Mouse (Mus musculus) CH12.LX (cell line): ENCODE results near the gene Pla2g7. TPM values are rescaled to one million over a fixed set of nuclear protein-coding genes. Genes with fewer than 3 reads are reported as not detected.

Source experiments
- DNase-seq: peaks from one replicate; pipeline ENCODE4 v3.0.0-alpha.2; 2013; ENCODE audit errors: extremely low read depth
- H3K27ac ChIP-seq: 2 replicates; pipeline ENCODE4 v1.5.1; 2012; ENCODE audit warnings: low read depth, mild to moderate bottlenecking, control low read depth, moderate library complexity; ENCODE audit not compliant: insufficient read depth
- H3K27me3 ChIP-seq: replicated peaks from 2 replicates; pipeline ENCODE3; 2012; ENCODE audit warnings: inconsistent platforms
- H3K36me3 ChIP-seq, 2 experiments: replicated peaks in 1 of 2; 2 replicates each; pipeline versions ENCODE3 to v1.6.1; 2012; ENCODE audit warnings: inconsistent platforms in 1 of 2, low read length in 1 of 2, mild to moderate bottlenecking in 1 of 2, mixed read lengths in 1 of 2, moderate library complexity in 1 of 2; ENCODE audit not compliant: control insufficient read depth in 1 of 2, insufficient read depth in 1 of 2
- H3K4me1 ChIP-seq, 2 experiments: 2 replicates each; pipeline ENCODE4 v1.6.1; 2012; ENCODE audit warnings: inconsistent platforms in 1 of 2, moderate library complexity in 1 of 2; ENCODE audit not compliant: insufficient read depth in 2 of 2, control insufficient read depth in 1 of 2
- H3K4me2 ChIP-seq: 2 replicates; pipeline ENCODE4 v1.6.1; 2012; ENCODE audit warnings: low read depth, mild to moderate bottlenecking, control low read depth; ENCODE audit not compliant: poor library complexity, insufficient read depth, severe bottlenecking
- H3K4me3 ChIP-seq, 3 experiments: fragments of 150-350 bp in 1 of 3; sonication (generic) in 1 of 3; replicated peaks in 1 of 3; 2 replicates each; pipeline versions ENCODE3 to v1.5.1; 2011 to 2012; ENCODE audit warnings: low read depth in 2 of 3, low read length in 2 of 3, mild to moderate bottlenecking in 2 of 3, moderate library complexity in 2 of 3, control low read depth in 1 of 3, improper control_type of control experiment in 1 of 3, inconsistent platforms in 1 of 3, mixed read lengths in 1 of 3; ENCODE audit not compliant: poor library complexity in 1 of 3
- H3K79me2 ChIP-seq: replicated peaks from 2 replicates; pipeline ENCODE4 v1.6.1; 2012; ENCODE audit warnings: mild to moderate bottlenecking, moderate library complexity; ENCODE audit not compliant: control insufficient read depth, poor library complexity, insufficient read depth, severe bottlenecking; ENCODE audit errors: extremely low read depth
- H3K9ac ChIP-seq: 2 replicates; pipeline ENCODE4 v1.6.1; 2012; ENCODE audit warnings: low read depth, mild to moderate bottlenecking, control low read depth, moderate library complexity; ENCODE audit not compliant: insufficient read depth
- H3K9me3 ChIP-seq: replicated peaks from 2 replicates; pipeline ENCODE3; 2012; ENCODE audit warnings: low read length, inconsistent platforms, mixed read lengths
- CHD2 ChIP-seq: IDR thresholded peaks from 2 replicates; pipeline ENCODE4 v1.6.1; 2011; ENCODE audit warnings: low read length, improper control_type of control experiment
- CTCF ChIP-seq, 2 experiments: IDR thresholded peaks in 1 of 2; conservative IDR thresholded peaks in 1 of 2; 2 replicates each; pipeline ENCODE4 v1.5.1; 2011 to 2012; ENCODE audit warnings: low read depth in 2 of 2, low read length in 2 of 2, improper control_type of control experiment in 1 of 2, inconsistent platforms in 1 of 2, mild to moderate bottlenecking in 1 of 2, moderate library complexity in 1 of 2
- E2F4 ChIP-seq: IDR thresholded peaks from 2 replicates; pipeline ENCODE4 v1.6.1; 2011; ENCODE audit warnings: low read depth, low read length, improper control_type of control experiment; ENCODE audit not compliant: insufficient replicate concordance
- GABPA ChIP-seq: IDR thresholded peaks from 2 replicates; pipeline ENCODE4 v1.6.1; 2012; ENCODE audit warnings: low read depth, low read length, improper control_type of control experiment, inconsistent platforms; ENCODE audit not compliant: insufficient replicate concordance
- HCFC1 ChIP-seq: IDR thresholded peaks from 2 replicates; pipeline ENCODE4 v1.6.1; 2012; ENCODE audit warnings: low read depth, mild to moderate bottlenecking, inconsistent platforms, low read length, improper control_type of control experiment
- IRF4 ChIP-seq: IDR thresholded peaks from 2 replicates; pipeline ENCODE4 v1.6.1; 2014; ENCODE audit warnings: low read depth, mild to moderate bottlenecking, inconsistent platforms, low read length, improper control_type of control experiment
- JUND ChIP-seq: conservative IDR thresholded peaks from 2 replicates; pipeline ENCODE4 v1.6.1; 2011; ENCODE audit warnings: low read depth, low read length, improper control_type of control experiment
- KAT2A ChIP-seq: IDR thresholded peaks from 2 replicates; pipeline ENCODE4 v1.6.1; 2012; ENCODE audit warnings: low read length, improper control_type of control experiment, inconsistent platforms; ENCODE audit not compliant: insufficient replicate concordance
- MAX ChIP-seq: IDR thresholded peaks from 2 replicates; pipeline ENCODE4 v1.6.1; 2011; ENCODE audit warnings: low read length, improper control_type of control experiment
- MAZ ChIP-seq: IDR thresholded peaks from 2 replicates; pipeline ENCODE4 v1.6.1; 2012; ENCODE audit warnings: low read depth, mild to moderate bottlenecking, inconsistent platforms, low read length, improper control_type of control experiment, moderate library complexity
- MYC ChIP-seq: IDR thresholded peaks from 2 replicates; pipeline ENCODE4 v1.6.1; 2011; ENCODE audit warnings: low read depth, mild to moderate bottlenecking, improper control_type of control experiment, low read length
- NRF1 ChIP-seq: IDR thresholded peaks from 2 replicates; pipeline ENCODE4 v1.6.1; 2014; ENCODE audit warnings: low read depth, mild to moderate bottlenecking, inconsistent platforms, low read length, improper control_type of control experiment, moderate library complexity
- POLR2AphosphoS2 ChIP-seq: IDR thresholded peaks from 2 replicates; pipeline ENCODE4 v1.6.1; 2011; ENCODE audit warnings: low read depth, low read length, improper control_type of control experiment
- RAD21 ChIP-seq: IDR thresholded peaks from 2 replicates; pipeline ENCODE4 v1.6.1; 2011; ENCODE audit warnings: low read depth, mild to moderate bottlenecking, low read length, improper control_type of control experiment, moderate library complexity
- RCOR1 ChIP-seq: conservative IDR thresholded peaks from 2 replicates; pipeline ENCODE4 v1.6.1; 2012; ENCODE audit warnings: low read depth, mild to moderate bottlenecking, inconsistent platforms, low read length, improper control_type of control experiment
- SIN3A ChIP-seq: IDR thresholded peaks from 2 replicates; pipeline ENCODE4 v1.6.1; 2012; ENCODE audit warnings: low read length, improper control_type of control experiment, inconsistent platforms
- TCF12 ChIP-seq: IDR thresholded peaks from 2 replicates; pipeline ENCODE4 v1.6.1; 2014; ENCODE audit warnings: low read depth, mild to moderate bottlenecking, inconsistent platforms, low read length, improper control_type of control experiment
- USF2 ChIP-seq: conservative IDR thresholded peaks from 2 replicates; pipeline ENCODE4 v1.6.1; 2011; ENCODE audit warnings: low read depth, low read length, improper control_type of control experiment
- ZC3H11A ChIP-seq: IDR thresholded peaks from 2 replicates; pipeline ENCODE4 v1.6.1; 2012; ENCODE audit warnings: low read depth, mild to moderate bottlenecking, inconsistent platforms, low read length, improper control_type of control experiment
- ZKSCAN1 ChIP-seq: IDR thresholded peaks from 2 replicates; pipeline ENCODE4 v1.6.1; 2012; ENCODE audit warnings: low read depth, inconsistent platforms, low read length, improper control_type of control experiment, borderline replicate concordance
- ZMIZ1 ChIP-seq: IDR thresholded peaks from 2 replicates; pipeline ENCODE4 v1.6.1; 2012; ENCODE audit warnings: low read depth, mild to moderate bottlenecking, inconsistent platforms, low read length, improper control_type of control experiment
- dilution Hi-C: fragments of 300-500 bp; cut with MboI; formaldehyde crosslinking; loops from 2 replicates; pipeline ENCODE4 v1.14.3; 2020; ENCODE audit warnings: low sequenced_read_pairs; ENCODE audit not compliant: extremely low pct_unique_long_range_greater_than_20kb, extremely low pct_ligation_motif_present
- in situ Hi-C: fragments of 300-500 bp; cut with MboI; formaldehyde crosslinking; loops from 3 replicates; pipeline ENCODE4 v1.14.3; 2019; ENCODE audit warnings: low sequenced_read_pairs, low pct_ligation_motif_present, low pct_unique_long_range_greater_than_20kb, mixed read lengths
- polyA plus RNA-seq: library from polyadenylated mRNA; unstranded; fragments of >175 nt; gene quantifications from 2 replicates; pipeline ENCODE4 v1.2.1, GENCODE M21; 2012; ENCODE audit warnings: low read depth; ENCODE audit not compliant: insufficient read length
- total RNA-seq, 2 experiments: library from RNA; depleted of rRNA; stranded (reverse); fragments of 300-350 nt in 1 of 2; fragments of >200 nt in 1 of 2; gene quantifications; 2 replicates each; pipeline ENCODE4 v1.2.3; 2012 to 2014

Pla2g7 gene
- total and polyA plus RNA-seq, 3 experiments = 0.27 TPM; not detected in 2

- Histone ChIP-seq H3K9ac (no peak overlapping the region), H3K4me1 (no peaks in the 10 kb centered on the region), H3K4me2 (no peak overlapping the region), H3K4me3 (no peak overlapping the region), H3K27me3 (no peaks in the 10 kb centered on the region), H3K9me3 (peaks cover 54% of the 10 kb centered on the region), H3K27ac (no peak overlapping the region), H3K79me2 (no peaks in the 10 kb centered on the region), H3K36me3 (no peaks in the 10 kb centered on the region)
- dilution Hi-C loops = no loop called here
- in situ Hi-C loops = no loop called here
- no peak for DNase-seq
- no peak for TF ChIP-seq NRF1
- no peak for TF ChIP-seq E2F4
- TF ChIP-seq ZC3H11A = no peak
- no peak for TF ChIP-seq RAD21
- no peak for TF ChIP-seq KAT2A
Measured at GRCm38 (mm10) chr17:43630427-43630760, 62.5 kb downstream of the Pla2g7 start.

GRCm38 (mm10) chr17:43637146-43637545 lies 69.2 kb downstream of the Pla2g7 start:
- in situ Hi-C loops = no loop called here
- no peak for TF ChIP-seq MYC
- no peak for TF ChIP-seq ZKSCAN1
- no peak for TF ChIP-seq TCF12
- no peak for TF ChIP-seq ZC3H11A
- no peak for TF ChIP-seq GABPA
- TF ChIP-seq CHD2 = no peak
- TF ChIP-seq ZMIZ1 = no peak
- no peak for TF ChIP-seq POLR2AphosphoS2
- no peak for TF ChIP-seq CTCF (conservative IDR thresholded peaks at IDR 0.05 in 1 of 2, IDR thresholded peaks at IDR 0.05 in 1 of 2; ENCODE audit: low read depth in 2 of 2, low read length in 2 of 2)
- no peak for TF ChIP-seq MAZ
- no peak for TF ChIP-seq MAX
- TF ChIP-seq E2F4 = no peak
- TF ChIP-seq IRF4 = no peak
- TF ChIP-seq NRF1 = no peak
- TF ChIP-seq JUND = no peak
- TF ChIP-seq HCFC1 = no peak
- no peak for TF ChIP-seq SIN3A
- TF ChIP-seq KAT2A = no peak
- no peak for TF ChIP-seq RCOR1
- TF ChIP-seq USF2 = no peak
- H3K27ac ChIP-seq = no peak overlapping the region
- no peak overlapping the region for H3K9ac ChIP-seq
- DNase-seq = no peak
- no peak overlapping the region for H3K4me3 ChIP-seq
- no peak overlapping the region for H3K4me2 ChIP-seq
- dilution Hi-C loops = no loop called here
- H3K36me3 ChIP-seq = no peaks in the 10 kb centered on the region
- H3K4me1 ChIP-seq = no peaks in the 10 kb centered on the region
- peaks cover 27% of the 10 kb centered on the region for H3K9me3 ChIP-seq
- H3K79me2 ChIP-seq = no peaks in the 10 kb centered on the region
- H3K27me3 ChIP-seq = no peaks in the 10 kb centered on the region
